Mouse (Mus musculus) kidney, embryonic 14.5 days (tissue): ENCODE results near the gene Ssc5d. TPM values are rescaled to one million over a fixed set of nuclear protein-coding genes. Genes with fewer than 3 reads are reported as not detected.
A peak's percentile ranks its signal among the peaks of the same experiment; 100 is the strongest.

Source experiments
- ATAC-seq: fragments of 200-750 bp; cut with Nextera tagmentation; 2 replicates; pipeline ENCODE4 v1.8.0; 2017; ENCODE audit warnings: moderate number of reproducible peaks, mild to moderate bottlenecking, moderate TSS enrichment, moderate library complexity; ENCODE audit not compliant: low FRiP score, low TSS enrichment
- H3K27ac ChIP-seq: fragments of 300-500 bp; sonication (generic); 2 replicates; pipeline ENCODE4 v1.5.1; 2014; ENCODE audit warnings: low read depth, mild to moderate bottlenecking, low read length, moderate library complexity, mixed read lengths
- H3K27me3 ChIP-seq: fragments of 300-500 bp; sonication (generic); 2 replicates; pipeline ENCODE4 v1.6.1; 2014; ENCODE audit warnings: mild to moderate bottlenecking, low read length; ENCODE audit not compliant: control insufficient read depth, insufficient read depth
- H3K36me3 ChIP-seq: fragments of 300-500 bp; sonication (generic); 2 replicates; pipeline ENCODE4 v1.6.1; 2014; ENCODE audit warnings: low read length, mixed read lengths; ENCODE audit not compliant: control insufficient read depth, insufficient read depth
- H3K4me1 ChIP-seq: fragments of 300-500 bp; sonication (generic); 2 replicates; pipeline ENCODE4 v1.6.1; 2014; ENCODE audit warnings: low read length, mixed read lengths; ENCODE audit not compliant: control insufficient read depth, insufficient read depth
- H3K4me2 ChIP-seq: fragments of 300-500 bp; sonication (generic); replicated peaks from 2 replicates; pipeline ENCODE4 v1.6.1; 2014; ENCODE audit warnings: low read depth, mild to moderate bottlenecking, low read length
- H3K4me3 ChIP-seq: fragments of 300-500 bp; sonication (generic); 2 replicates; pipeline ENCODE4 v1.5.1; 2014; ENCODE audit warnings: mild to moderate bottlenecking, low read length
- H3K9ac ChIP-seq: fragments of 300-500 bp; sonication (generic); 2 replicates; pipeline ENCODE4 v1.6.1; 2014; ENCODE audit warnings: low read depth, mild to moderate bottlenecking, low read length, moderate library complexity
- H3K9me3 ChIP-seq: fragments of 300-500 bp; sonication (generic); 2 replicates; pipeline ENCODE4 v1.6.1; 2016; ENCODE audit warnings: low read length; ENCODE audit not compliant: control insufficient read depth
- WGBS: fragments of 180-500 bp; shearing (Covaris S2); extraction: QIAGEN DNeasy Blood & Tissue Kit; methylation state at CpG from one replicate; pipeline ENCODE4 v1.1.7; 2014; 5-methylcytosine and 5-hydroxymethylcytosine counted together
- polyA plus RNA-seq: library from polyadenylated mRNA; unstranded; fragments of >200 nt; fragmentation: Nextera tagmentation; extraction: Ambion mirVana; gene quantifications from 2 replicates; pipeline ENCODE4 v1.2.1, GENCODE M21; 2014

Ssc5d gene
- polyA plus RNA-seq, 1 experiment from 2014 or later, result 2.5 TPM

DNA sequence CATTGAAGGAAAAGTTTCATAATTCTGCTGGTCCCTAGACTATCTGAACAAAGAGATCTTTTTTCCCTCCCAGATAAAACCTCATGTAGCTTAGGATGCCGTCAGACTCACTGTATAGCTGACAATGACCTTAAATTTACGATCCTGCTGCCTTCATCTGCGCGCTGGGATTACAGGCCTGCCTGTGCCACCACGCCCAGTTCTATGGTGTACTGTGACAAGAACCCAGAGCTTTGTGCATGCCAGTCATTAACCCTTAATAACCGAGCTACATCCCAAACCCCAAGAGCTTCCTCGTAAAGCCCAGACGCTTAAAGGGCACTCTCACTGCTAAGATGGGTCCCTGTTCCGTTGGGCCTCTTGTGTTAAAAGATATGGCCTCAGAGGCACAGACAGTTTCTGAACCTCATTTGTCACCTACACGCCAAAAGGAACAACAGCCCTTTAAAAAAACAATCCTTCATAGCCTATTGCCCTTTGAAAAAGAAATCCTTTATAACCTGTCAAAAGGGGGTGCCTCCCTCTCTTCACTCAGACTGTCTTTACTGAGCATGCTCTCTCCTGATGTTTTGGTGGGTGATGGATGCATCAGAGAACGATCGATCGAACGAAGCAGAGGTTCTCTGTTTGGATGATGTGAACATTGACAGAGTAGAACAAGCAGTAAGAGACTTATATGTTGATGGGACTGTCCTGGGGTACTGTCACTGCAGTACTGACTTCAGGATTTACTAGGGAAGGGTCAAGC, 9.7 kb upstream of the Ssc5d start:
- Histone ChIP-seq H3K4me2 (peak overlapping the region; percentile 70), H3K36me3 (peaks cover 30% of the 10 kb centered on the region), H3K4me3 (peak overlapping the region; percentile 60), H3K9me3 (no peaks in the 10 kb centered on the region), H3K27ac (peak overlapping the region; percentile 98), H3K9ac (peak overlapping the region; percentile 95), H3K4me1 (peaks cover 17% of the 10 kb centered on the region), H3K27me3 (no peaks in the 10 kb centered on the region)
- 8% methylated on average over 14 of the region's 14 CpGs for WGBS
- ATAC-seq, result peak; percentile 57

GRCm38 (mm10) chr7:4917494-4917893, 8.1 kb upstream of the Ssc5d start:
- Histone ChIP-seq H3K4me2 (no peak overlapping the region), H3K27me3 (no peaks in the 10 kb centered on the region), H3K4me3 (no peak overlapping the region), H3K36me3 (peaks cover 32% of the 10 kb centered on the region), H3K9me3 (no peaks in the 10 kb centered on the region), H3K9ac (no peak overlapping the region), H3K27ac (no peak overlapping the region), H3K4me1 (peaks cover 18% of the 10 kb centered on the region)
- 89% methylated on average over 2 of the region's 2 CpGs for WGBS
- no peak for ATAC-seq

DNA sequence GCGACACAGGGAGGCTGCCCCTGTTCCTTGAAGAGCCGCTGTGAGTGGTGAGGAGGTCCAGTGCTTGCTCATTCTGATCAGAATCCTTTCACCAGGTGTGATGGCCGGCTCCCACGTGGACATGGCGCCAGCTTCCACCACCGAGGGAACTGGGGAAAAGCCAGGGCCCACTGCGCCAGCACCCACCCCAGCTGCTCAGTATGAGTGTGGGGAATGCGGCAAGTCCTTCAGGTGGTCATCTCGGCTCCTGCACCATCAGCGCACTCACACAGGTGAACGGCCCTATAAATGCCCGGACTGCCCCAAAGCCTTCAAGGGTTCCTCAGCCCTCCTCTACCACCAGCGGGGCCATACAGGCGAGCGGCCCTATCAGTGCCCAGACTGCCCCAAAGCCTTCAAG, 6.9 kb upstream of the Ssc5d start:
- Histone ChIP-seq H3K4me1 (peaks cover 30% of the 10 kb centered on the region), H3K27me3 (no peaks in the 10 kb centered on the region), H3K9ac (no peak overlapping the region), H3K36me3 (peaks cover 32% of the 10 kb centered on the region), H3K4me3 (no peak overlapping the region), H3K27ac (no peak overlapping the region), H3K4me2 (no peak overlapping the region), H3K9me3 (no peaks in the 10 kb centered on the region)
- no peak for ATAC-seq
- WGBS, result 94% methylated on average over 15 of the region's 15 CpGs

DNA sequence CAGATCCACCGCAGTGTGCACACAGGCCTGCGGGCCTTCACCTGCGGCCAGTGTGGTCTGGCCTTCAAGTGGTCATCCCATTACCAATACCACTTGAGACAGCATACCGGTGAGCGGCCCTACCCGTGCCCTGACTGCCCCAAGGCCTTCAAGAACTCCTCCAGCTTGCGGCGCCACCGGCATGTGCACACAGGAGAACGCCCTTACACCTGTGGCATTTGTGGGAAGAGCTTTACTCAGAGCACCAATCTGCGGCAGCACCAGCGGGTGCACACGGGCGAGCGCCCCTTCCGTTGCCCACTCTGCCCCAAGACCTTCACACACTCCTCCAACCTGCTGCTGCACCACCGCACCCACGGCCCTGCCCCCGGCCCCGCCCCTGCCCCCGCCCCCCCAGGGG, 6.5 kb upstream of the Ssc5d start:
- H3K4me1 ChIP-seq, result peaks cover 34% of the 10 kb centered on the region
- no peaks in the 10 kb centered on the region for H3K27me3 ChIP-seq
- H3K4me3 ChIP-seq, result no peak overlapping the region
- no peaks in the 10 kb centered on the region for H3K9me3 ChIP-seq
- no peak overlapping the region for H3K27ac ChIP-seq
- peaks cover 32% of the 10 kb centered on the region for H3K36me3 ChIP-seq
- no peak overlapping the region for H3K9ac ChIP-seq
- no peak for ATAC-seq
- WGBS, result 85% methylated on average over 21 of the region's 21 CpGs
- H3K4me2 ChIP-seq, result no peak overlapping the region

GRCm38 (mm10) chr7:4919971-4920370, 5.6 kb upstream of the Ssc5d start:
- Histone ChIP-seq H3K4me3 (no peak overlapping the region), H3K27ac (no peak overlapping the region), H3K36me3 (peaks cover 32% of the 10 kb centered on the region), H3K9ac (no peak overlapping the region), H3K9me3 (no peaks in the 10 kb centered on the region), H3K27me3 (no peaks in the 10 kb centered on the region), H3K4me1 (peaks cover 39% of the 10 kb centered on the region), H3K4me2 (no peak overlapping the region)
- no peak for ATAC-seq
- 81% methylated on average over 21 of the region's 21 CpGs for WGBS

DNA sequence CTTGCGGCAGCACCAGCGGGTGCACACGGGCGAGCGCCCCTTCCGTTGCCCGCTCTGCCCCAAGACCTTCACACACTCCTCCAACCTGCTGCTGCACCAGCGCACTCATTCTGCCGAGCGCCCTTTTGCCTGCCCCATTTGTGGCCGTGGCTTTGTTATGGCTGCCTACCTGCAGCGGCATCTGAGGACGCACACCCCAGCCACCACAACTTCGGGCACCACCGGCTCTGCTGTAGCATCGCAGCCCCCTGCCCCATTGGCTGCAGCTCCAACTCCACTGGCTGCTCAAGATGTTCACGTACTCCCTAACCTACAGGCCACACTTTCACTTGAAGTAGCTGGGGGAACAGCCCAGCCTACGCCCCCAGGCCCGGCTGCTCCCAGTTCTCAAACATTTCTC, 5.1 kb upstream of the Ssc5d start:
- no peak for ATAC-seq
- Histone ChIP-seq H3K36me3 (peaks cover 32% of the 10 kb centered on the region), H3K9ac (0 out of 2 replicates have a peak overlapping the region, but pooled peaks have one; percentile 4), H3K27ac (peak overlapping the region; percentile 68; the same call in 1 of the 2 replicates), H3K4me2 (no peak overlapping the region), H3K4me1 (peaks cover 42% of the 10 kb centered on the region), H3K9me3 (no peaks in the 10 kb centered on the region), H3K4me3 (no peak overlapping the region), H3K27me3 (no peaks in the 10 kb centered on the region)
- WGBS, result 92% methylated on average over 19 of the region's 19 CpGs

GRCm38 (mm10) chr7:4920976-4921823, 4.4 kb upstream of the Ssc5d start:
- H3K36me3 ChIP-seq, result peaks cover 32% of the 10 kb centered on the region
- H3K4me2 ChIP-seq, result no peak overlapping the region
- WGBS, result 60% methylated on average over 23 of the region's 23 CpGs
- H3K4me1 ChIP-seq, result peaks cover 46% of the 10 kb centered on the region
- H3K4me3 ChIP-seq, result no peak overlapping the region
- no peak for ATAC-seq
- 0 out of 2 replicates have a peak overlapping the region, but pooled peaks have one; percentile 4 for H3K9ac ChIP-seq
- no peaks in the 10 kb centered on the region for H3K9me3 ChIP-seq
- no peaks in the 10 kb centered on the region for H3K27me3 ChIP-seq
- peak overlapping the region; percentile 68 for H3K27ac ChIP-seq

DNA sequence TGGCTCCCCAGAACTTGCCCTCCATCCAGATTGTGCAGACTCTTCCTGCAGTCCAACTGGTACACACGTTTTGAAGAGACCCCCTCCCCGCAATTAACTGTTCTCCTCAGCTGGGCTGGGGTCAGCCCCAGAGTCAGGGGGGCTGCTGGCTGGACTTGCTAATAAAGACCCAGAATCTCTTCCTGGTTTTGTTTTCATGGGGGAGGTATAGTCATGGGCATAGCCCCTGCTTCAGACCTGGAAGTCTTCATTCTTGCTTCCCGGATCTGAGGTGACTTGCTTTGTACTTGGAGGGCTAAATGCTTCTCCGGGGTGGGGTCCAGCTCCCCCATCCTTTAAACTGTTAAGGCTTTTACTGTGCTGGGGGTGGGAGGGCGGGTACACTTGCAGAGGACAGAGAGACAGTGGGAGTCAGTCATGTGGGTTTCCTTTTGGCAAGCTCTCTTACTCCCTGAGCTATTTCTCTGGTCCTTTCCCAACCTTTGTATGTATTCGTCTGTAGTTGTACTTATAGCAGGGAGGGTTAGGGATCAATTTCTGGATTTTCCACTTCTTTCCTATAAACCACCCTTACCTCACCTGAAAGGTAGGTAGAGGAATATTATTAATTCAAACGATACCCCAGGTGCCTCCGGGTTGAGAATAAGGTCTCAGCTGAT, 3.6 kb upstream of the Ssc5d start, which contains the start of gene Nat14:
TSS of gene Nat14 (plus strand) at position 205 of the 659 bp plus-strand sequence.
- peak within 1 kb of the TSS; percentile 50; the same call in 1 of the 2 replicates for H3K9ac ChIP-seq
- peaks cover 46% of the 10 kb centered on the region for H3K4me1 ChIP-seq
- ATAC-seq, result no peak
- H3K4me3 ChIP-seq, result peak within 1 kb of the TSS; percentile 26
- H3K27ac ChIP-seq, result peak within 1 kb of the TSS; percentile 94
- H3K9me3 ChIP-seq, result no peaks in the 10 kb centered on the region
- H3K4me2 ChIP-seq, result peak within 1 kb of the TSS; percentile 51
- H3K36me3 ChIP-seq, result peaks cover 32% of the 10 kb centered on the region
- H3K27me3 ChIP-seq, result no peaks in the 10 kb centered on the region
- 37% methylated on average over 8 of the region's 8 CpGs for WGBS
